Mouse (Mus musculus) brain, adult 2 months (tissue): ENCODE measurements at regions not wholly inside any gene's neighbourhood (a gene's known extent, or its start where the extent isn't known, plus 50 kb on each side); places are given as distances from the start of the nearest gene placed in this dataset.
"Not testable (repeated sequence)": the region's sequence is repeated elsewhere in the genome, so short reads cannot be mapped to it uniquely, and the experiment has no call there.

Source experiments
- DNase-seq: peaks from one replicate; pipeline ENCODE4 v3.0.0; 2011; ENCODE audit warnings: low read depth, low spot score

DNA sequence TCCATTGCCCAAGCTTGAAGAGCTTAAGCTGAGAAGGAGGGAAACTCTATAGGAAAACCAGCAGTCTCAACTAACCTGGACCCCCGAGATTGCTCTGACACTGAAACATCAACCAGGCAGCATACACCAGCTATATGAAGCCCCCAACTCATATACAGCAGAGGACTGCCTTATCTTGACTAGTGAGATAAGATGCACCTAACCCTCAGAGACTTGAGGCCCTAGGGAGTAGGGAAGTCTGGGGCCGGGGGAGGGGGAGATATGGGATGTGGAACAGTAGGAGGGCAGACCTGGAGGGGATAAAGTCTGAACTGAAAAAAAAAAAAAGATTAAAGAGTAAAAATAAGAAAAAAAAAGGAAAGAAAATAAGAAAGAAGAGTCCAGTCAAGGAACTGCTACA, 540.5 kb upstream of the Pkdcc start:
- no peak for DNase-seq

- DNase-seq, result not testable (repeated sequence)
Measured at GRCm38 (mm10) chr17:82666557-82666956, 548.5 kb upstream of the Pkdcc start.

DNA sequence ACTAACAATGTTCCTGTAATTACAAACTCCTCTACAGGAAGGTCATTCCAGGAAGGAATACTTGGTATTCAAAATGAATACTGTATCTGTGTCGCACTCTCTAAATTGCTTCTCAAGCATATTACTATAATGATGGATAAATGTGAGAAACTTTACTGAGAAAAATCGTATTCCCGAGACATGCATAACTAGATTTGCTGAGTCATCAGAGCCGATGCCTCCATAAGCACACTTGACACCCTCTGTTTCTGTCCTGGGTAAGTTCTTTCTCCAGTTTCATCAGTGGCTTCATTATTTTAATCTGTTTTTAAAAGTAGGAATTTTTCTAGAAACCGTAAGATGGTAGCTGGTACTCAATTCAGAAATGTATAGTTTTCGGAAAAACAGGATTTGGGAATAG, 550.7 kb upstream of the Pkdcc start:
- no peak for DNase-seq

DNA sequence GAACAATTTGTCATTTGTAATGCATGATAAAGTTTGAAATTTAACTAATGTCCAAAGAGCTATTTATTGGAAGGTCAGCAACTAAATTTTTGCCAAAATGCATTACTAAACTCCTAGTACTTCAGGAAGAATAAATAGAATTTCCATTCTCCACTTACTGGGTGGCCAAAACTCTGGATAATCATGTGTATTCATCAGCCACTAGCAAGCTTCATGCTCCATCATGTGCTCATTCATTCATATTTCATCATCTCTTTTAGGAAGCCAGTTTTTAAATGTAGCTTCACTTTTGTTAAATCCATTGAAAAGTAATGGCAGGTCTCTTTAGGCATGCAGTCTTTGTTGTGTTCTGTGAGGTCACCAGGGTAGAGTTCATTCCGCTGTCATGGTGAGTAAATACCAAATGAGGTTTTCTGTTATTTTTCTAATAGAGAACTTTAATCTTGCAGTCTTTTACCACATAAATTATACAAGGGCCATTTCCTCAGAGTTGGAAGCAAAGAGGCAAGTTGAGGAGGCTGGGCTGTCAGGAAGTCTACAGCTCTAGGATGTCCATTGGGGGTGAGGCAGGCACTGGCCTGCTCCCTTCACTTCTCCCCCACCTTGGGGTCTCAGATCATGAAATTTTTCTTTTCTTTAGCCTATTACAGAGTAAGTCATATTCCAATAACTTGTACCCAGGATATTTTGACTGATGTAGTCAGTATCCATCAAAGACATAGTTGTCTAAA, 578.5 kb upstream of the Pkdcc start:
- DNase-seq, result no peak

DNA sequence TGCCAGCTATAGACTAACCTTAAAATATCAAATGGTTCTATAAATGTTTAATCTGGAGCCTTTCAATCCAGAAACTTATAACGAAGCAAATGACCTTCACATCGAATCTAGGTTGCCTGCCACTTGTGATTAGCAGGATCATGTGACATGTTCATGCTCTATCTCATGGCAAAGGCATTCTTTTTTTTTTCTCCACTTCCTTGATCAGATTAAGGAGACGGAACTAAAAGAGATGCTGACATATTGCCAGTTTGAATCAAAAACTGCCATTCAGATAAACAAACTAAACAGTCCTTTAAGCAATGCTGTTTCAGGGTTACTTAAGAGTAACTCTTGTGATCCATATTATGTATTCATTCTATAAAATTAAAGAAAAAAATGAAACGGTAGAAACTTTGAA, 579.2 kb upstream of the Pkdcc start:
- DNase-seq, result no peak

DNA sequence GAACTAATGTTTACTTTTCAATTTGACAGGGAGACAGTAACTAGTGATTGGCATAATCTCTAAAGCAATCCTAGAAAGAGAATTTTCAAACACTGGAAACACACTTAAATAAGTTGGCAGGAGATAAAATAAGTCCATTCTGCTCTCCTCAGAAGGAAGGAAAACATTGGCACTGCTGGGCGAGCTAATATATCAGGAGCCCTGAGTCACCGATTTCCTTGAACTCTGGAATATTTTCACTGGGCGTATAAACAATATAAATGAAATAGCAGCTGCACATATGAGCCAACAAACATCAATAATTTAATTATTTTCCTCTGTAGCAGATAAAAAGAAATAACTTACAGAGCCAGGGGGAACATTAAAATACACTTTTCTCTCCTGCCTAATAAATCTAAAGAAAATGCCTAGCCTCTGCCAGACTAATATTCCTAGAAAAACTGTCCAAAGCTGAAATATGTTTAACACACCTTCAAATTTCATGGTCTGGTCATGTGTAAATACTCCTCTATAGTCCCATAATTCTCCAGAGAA, 608.4 kb upstream of the Pkdcc start:
- no peak for DNase-seq

GRCm38 (mm10) chr17:82583801-82584200, 631.3 kb upstream of the Pkdcc start:
- DNase-seq, result no peak

DNA sequence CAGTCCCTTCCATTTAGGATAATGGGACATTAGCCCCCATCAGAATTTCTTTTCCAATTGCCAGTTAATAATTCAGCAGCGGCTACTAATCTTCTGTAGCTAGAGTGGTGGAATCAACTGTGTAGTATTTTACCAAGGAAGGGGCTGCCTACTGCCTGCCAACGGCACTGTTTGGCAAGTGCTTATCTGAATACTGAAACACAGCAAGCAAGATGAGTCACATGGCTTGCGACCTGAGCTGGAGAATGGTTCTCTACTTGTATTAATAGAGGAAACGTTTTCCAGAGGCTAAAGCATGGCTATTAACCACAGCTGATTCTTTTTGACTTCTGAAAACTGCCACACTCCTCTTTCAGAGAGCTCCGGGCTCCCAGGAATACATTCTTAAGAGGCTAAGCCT, 681.6 kb upstream of the Pkdcc start:
- DNase-seq, result no peak

GRCm38 (mm10) chr17:82518129-82518528, 697.0 kb upstream of the Pkdcc start:
- no peak for DNase-seq

DNA sequence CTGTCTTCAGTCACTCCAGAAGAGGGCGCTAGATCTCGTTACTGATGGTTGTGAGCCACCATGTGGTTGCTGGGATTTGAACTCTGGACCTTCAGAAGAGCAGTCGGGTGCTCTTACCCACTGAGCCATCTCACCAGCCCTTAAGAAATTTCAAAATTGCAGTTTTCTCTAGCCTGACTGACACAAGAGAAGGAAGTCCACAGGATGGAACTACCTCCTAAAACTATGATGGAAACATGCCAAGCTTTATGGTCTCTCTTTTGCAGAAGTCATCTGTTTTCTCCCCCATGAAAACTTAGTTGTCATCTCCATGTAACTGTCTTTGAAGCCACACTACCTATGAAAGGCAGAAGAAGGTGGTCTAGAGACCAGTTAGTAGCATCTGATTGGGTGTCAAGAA, 698.2 kb upstream of the Pkdcc start:
- DNase-seq, result no peak

GRCm38 (mm10) chr17:82513816-82514215, 701.3 kb upstream of the Pkdcc start:
- DNase-seq, result no peak

DNA sequence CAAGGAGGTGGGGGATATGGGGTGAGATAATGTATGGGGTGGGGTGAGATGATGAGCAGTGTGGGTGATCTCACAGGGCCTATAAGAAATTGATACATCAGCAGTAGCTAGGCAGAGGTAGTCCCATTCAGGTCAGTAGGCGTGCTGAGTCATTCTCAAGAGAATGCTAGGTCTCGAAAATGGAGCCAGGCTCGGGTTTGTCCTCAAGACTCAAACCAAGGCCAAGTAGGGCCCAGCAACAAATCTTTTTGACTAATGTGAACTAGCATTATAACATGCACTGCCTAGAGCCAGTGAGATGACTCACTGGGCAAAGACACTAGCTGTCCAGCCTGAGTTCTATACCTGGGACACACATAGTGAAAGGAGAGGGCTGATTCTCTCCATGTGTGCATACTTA, 710.8 kb upstream of the Pkdcc start:
- no peak for DNase-seq

- DNase-seq, result peak; percentile 75
Measured at GRCm38 (mm10) chr17:82485544-82485943, 729.5 kb upstream of the Pkdcc start.

GRCm38 (mm10) chr17:82484609-82485008, 730.5 kb upstream of the Pkdcc start:
- peak; percentile 76 for DNase-seq

DNA sequence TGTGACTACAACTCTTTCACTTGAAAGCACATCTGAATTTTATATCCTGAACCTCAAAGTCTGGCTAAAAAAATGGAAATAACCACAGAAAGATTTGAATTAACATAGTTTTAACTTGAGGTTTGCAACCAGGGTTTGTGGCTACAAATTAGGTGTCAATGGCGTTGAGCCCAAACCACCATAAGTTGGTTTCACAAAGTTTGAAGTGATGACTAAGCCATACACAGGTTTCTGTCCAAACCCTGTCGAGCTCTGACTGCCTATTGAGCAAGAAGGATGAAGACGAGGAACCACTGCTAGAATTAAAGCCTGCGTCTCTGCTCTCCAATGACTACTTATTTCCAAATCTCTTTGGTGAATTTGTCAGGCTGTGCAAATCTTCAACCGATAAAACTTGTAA, 719.8 kb upstream of the Slc8a1 start:
- no peak for DNase-seq

GRCm38 (mm10) chr17:82453847-82454246, 715.7 kb upstream of the Slc8a1 start:
- DNase-seq, result no peak

GRCm38 (mm10) chr17:82439105-82439504, 700.9 kb upstream of the Slc8a1 start:
- DNase-seq, result no peak

GRCm38 (mm10) chr17:82437206-82437605, 699.0 kb upstream of the Slc8a1 start:
- no peak for DNase-seq

DNA sequence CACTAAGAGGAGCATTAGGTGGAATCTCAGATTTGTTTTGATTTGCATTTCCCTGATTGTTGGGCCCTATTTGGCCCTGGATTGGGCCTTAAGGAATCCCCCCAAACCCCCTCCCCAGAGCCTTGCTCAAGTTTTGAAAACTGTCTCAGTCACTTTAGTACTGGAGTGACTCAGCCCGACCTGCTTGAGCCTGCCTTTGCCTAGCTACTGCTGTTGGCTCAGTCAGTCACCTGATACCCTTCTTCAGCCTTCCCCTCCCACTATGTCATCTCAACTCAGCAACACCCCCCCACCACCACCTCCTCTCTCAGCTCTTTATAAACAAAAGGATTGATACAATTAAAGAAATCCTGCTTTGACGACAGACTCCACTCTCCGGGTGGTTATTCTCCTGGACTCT, 694.5 kb upstream of the Slc8a1 start:
- no peak for DNase-seq

- DNase-seq, result peak; percentile 65
Measured at GRCm38 (mm10) chr17:82408296-82408695, 670.1 kb upstream of the Slc8a1 start.

GRCm38 (mm10) chr17:82399328-82399727, 661.2 kb upstream of the Slc8a1 start:
- no peak for DNase-seq

DNA sequence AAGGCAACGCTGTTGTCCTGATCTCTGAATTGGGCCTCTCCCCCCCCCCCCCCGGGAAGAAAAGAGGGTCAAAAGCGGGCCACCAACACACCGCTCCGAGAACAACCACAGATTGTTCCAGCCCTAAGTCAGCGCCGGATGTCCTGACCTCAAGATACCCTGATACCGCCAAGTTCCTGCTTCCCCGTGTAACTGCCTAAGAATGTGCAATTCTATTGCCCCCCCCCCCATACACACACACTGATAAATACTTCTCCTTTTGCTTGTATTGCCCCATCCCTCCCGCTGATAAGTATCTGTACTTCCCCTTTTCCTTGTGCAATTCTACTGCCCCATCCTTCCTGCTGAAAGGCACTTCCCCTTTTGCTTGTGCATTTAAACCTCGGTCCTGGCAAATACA, 641.2 kb upstream of the Slc8a1 start:
- not testable (repeated sequence) for DNase-seq

DNA sequence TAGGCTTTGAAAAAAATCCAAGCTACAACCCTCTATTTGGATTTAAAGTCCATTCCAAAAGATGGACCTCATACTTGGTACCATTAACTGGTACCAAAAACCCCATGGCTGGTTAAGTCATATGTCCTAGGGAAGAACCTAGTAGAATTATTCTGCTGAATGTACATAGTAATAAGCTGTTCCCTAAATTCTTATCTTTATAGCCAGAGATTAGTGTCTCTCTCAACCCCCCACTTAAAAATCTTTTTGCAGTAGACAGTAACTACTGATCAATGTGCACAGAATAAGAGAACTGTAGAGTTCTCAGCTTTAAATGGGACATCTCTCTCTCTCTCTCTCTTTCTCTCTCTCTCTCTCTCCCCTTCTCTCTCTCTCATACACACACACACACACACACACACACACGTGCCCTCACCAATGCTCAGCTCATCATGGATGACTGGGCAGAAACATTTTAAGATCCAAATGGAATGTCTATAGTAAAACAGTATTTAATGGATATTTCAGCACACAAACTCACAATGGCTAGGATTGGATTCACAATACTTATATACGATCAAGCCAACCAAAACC, 640.2 kb upstream of the Slc8a1 start:
- no peak for DNase-seq
